Mouse (Mus musculus) myocyte (in vitro differentiated cells): ENCODE results near the gene Map3k3.

Source experiments
- MAX ChIP-seq: IDR thresholded peaks from one replicate; pipeline ENCODE4 v1.6.1; 2011; ENCODE audit warnings: low read depth, mild to moderate bottlenecking, control low read depth
- MYOG ChIP-seq, 3 experiments: IDR thresholded peaks; one replicate each; pipeline ENCODE4 v1.6.1; 2011; ENCODE audit warnings: control low read depth in 2 of 3, low read depth in 2 of 3, mild to moderate bottlenecking in 2 of 3; ENCODE audit not compliant: insufficient read length in 2 of 3, control insufficient read depth in 1 of 3, insufficient read depth in 1 of 3
- POLR2A ChIP-seq: IDR thresholded peaks from one replicate; pipeline ENCODE4 v1.6.1; 2011; ENCODE audit warnings: low read depth, mild to moderate bottlenecking, control low read depth, moderate library complexity; ENCODE audit not compliant: insufficient read length
- POLR2AphosphoS2 ChIP-seq: IDR thresholded peaks from one replicate; pipeline ENCODE4 v1.6.1; 2011; ENCODE audit warnings: low read depth, control low read depth; ENCODE audit not compliant: insufficient read length
- SRF ChIP-seq: IDR thresholded peaks from one replicate; pipeline ENCODE4 v1.6.1; 2011; ENCODE audit warnings: low read depth; ENCODE audit not compliant: control insufficient read depth, insufficient read length
- TCF12 ChIP-seq: IDR thresholded peaks from one replicate; pipeline ENCODE4 v1.6.1; 2011; ENCODE audit warnings: mild to moderate bottlenecking, control low read depth; ENCODE audit not compliant: poor library complexity, insufficient read depth, severe bottlenecking

DNA sequence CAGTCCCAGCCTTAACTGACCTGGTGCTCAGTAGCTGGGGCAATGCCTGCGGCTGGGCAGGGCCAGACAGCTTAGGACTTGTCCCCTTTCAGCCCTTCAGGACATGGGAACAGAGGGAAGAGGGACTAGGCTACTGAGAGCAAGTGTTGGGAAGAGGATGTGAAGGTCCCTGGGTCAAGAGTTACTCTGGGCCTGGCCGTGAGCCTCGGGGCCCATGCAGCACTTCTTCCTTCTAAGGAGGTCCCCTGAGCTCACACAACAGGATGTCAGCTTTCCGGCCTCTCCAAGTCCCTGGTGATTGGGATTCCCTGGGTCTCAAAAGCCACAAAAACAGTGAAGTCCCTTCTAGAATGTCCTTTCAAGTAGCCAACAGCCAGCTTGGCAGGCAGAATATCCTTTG, 79.1 kb downstream of the Map3k3 start:
- no peak for TF ChIP-seq POLR2AphosphoS2
- TF ChIP-seq MAX = no peak
- TF ChIP-seq MYOG (IDR thresholded peaks at IDR 0.05; ENCODE audit: control insufficient read depth in 1 of 3, insufficient read depth in 1 of 3, insufficient read length in 2 of 3, low read depth in 2 of 3) = no peak
- TF ChIP-seq POLR2A = no peak
- no peak for TF ChIP-seq SRF
- no peak for TF ChIP-seq TCF12
